Mouse (Mus musculus) heart, adult 8-10 months (tissue): ENCODE measurements at regions not wholly inside any gene's neighbourhood (a gene's known extent, or its start where the extent isn't known, plus 50 kb on each side); places are given as distances from the start of the nearest gene placed in this dataset.

ENCODE experiments used
- DNase-seq: peaks from one replicate; pipeline ENCODE4 v3.0.0; 2022; ENCODE audit warnings: low spot score

DNA sequence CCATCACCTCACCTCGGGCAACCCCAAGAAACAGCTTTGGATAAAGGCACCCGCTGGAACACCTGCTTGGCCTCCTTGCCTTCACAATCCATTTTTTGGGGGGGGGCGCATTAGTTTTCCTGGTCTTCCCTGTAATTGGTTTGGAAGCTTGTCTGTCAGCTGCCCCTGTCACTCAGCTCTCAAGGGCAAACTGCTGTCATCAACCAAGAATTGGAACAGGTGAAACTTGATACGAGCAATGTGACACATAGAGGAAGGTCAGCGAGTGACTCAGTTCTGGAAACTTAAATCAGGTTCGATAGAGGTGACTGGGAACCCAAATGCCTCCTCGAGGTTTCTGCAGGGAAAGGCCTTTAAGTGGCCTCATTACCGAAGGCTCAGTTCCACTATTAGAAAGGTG is 73.2 kb upstream of the Slc38a2 start:
- no peak for DNase-seq

DNA sequence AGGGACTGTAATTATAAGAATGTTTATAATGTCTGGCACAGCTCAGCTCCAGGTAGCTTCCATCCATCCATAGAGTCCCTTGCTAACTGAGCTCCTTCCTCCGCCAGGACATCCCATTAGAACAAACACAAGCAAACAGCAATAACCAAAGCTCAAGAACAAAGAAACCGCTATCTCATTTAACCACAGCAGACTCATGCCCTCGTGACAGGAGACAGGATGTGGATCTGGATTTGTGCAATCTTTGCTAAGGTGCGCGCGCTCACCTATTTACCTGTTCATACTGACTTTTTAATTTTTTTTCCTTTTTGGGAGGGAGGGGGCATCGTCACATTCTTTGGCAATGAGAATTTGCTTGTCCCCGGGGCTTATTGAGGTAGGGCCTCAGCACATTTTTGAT is 71.3 kb upstream of the Slc38a2 start:
- DNase-seq = no peak

DNA sequence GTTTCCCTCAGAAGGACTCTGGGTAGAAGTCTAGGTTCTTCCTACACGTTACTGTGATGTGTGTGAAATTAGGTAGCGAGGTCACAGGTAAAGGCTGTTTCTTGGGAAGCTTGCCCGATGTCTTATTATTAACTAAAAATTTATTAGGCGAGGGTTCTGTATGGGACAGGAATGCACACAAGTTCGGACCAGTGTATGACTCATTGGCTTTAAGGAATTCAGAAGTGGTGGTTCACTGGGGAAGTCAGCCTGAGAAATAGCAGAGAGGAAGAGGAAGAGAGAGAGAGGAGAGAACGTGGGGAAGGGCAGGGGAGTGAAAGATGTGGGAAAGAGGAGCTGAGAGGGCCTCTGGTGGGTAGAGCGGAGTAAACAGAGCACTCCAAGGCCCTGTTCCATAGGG is 70.8 kb upstream of the Slc38a2 start:
- DNase-seq = no peak

DNA sequence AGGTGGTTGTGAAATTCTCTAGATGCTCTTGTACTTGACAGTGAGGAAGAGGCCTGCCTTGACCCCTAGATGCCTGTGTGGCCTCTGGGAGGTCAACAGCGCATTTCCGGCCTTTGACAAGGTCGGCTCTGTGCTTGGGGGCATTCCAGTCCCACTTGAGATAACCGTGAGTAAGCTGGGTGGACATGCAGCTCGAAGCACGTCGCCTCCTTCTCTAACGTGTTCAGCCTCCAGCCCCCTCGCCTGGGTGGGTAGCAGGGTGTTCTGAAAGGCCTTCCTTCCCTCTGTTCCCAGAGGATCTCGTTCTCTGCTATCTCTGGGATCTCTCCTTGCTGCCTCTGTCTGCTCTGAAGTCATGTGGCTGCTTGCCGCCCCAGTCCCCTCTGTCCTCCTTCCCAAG is 70.2 kb upstream of the Slc38a2 start:
- DNase-seq = no peak

DNA sequence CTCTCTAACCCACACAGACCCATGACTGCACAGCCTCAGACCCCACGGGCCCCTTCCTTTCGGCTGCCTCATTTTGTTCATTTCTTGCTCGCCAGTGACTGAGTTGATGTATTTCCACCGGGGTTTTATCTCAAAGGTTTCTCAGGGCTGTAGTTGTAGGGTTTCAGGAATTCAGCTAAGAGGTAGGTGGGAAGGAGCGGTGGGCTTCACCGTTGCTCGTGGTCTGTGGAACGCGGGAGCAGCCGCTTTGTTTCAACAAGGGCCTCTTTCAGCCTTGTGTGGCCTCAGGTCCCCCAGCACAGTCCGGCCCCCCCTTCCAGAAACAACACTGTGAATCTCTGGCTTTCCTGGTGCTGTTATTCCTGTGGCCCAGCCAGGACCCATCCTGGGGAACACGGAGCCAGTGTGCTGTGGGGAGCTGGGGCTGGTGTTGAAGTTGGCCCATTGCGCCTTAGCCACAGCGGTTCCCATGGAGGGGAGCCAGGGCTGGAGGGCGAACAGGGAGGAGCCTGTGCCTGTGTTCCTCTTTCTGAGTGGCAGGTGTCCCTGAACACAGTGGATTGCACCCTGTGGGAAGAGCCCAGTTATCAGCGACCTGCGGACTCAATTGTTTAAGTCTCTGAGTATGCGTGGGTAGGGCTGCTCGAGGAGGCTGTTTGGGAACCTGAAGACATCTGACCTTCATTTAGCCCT is 68.9 kb upstream of the Slc38a2 start:
- DNase-seq = no peak

DNA sequence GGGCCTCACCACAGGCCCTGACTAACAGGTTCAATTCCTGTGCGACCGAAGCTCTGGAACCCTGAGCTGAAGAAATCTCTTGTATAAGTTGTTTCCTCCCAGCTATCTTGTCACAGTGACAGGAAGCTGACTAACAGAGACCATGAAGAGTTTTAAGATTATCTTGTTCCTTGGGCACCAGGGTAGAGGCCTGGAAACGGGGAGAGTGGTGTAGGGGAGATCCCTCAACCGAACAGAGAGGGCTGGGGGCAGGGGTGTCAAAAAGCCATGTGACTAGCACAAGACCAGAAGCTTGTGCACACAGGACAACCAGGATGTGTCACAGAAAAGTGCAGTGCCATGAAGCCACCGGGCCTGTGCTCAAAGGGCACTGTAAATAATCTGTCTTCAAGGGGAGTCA is 67.7 kb upstream of the Slc38a2 start:
- no peak for DNase-seq

DNA sequence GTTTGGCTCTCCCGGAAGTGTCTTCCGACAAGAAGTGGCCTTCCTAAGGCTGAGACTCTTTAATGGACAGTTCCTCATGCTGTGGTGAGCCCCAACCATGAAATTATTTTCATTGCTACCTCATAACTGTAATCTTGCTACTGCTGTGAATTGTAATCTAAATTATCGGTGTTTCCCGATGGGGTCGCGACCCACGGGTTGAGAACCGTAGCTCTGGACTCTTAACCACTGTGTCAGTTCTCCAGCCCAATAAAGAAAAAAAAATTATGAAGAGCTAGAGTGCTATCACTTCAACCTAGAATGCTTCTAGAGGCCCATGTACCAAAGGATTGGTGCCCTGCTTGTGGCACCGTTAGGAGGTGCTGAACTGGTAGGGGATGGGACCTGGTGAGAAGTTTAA is 66.7 kb upstream of the Slc38a2 start:
- DNase-seq = no peak

DNA sequence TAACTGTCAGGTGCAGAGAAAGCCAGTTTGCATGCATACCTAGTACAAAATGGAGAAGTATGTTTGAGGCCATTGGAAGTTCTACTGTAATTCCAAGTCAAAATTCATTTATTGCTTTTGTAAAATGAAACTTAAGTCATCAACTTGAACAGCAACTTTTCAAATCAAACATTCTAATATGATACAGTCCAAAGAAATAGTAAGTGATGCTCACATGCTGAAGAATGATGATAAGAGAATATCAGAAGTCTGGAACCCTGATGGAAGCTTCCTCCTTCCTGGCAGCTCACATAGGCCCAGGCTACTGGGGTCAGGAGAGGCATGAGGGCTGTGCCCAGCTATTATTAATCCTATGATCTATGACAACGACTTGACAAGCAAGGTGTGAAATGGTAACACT is 64.1 kb upstream of the Slc38a2 start:
- DNase-seq = no peak

DNA sequence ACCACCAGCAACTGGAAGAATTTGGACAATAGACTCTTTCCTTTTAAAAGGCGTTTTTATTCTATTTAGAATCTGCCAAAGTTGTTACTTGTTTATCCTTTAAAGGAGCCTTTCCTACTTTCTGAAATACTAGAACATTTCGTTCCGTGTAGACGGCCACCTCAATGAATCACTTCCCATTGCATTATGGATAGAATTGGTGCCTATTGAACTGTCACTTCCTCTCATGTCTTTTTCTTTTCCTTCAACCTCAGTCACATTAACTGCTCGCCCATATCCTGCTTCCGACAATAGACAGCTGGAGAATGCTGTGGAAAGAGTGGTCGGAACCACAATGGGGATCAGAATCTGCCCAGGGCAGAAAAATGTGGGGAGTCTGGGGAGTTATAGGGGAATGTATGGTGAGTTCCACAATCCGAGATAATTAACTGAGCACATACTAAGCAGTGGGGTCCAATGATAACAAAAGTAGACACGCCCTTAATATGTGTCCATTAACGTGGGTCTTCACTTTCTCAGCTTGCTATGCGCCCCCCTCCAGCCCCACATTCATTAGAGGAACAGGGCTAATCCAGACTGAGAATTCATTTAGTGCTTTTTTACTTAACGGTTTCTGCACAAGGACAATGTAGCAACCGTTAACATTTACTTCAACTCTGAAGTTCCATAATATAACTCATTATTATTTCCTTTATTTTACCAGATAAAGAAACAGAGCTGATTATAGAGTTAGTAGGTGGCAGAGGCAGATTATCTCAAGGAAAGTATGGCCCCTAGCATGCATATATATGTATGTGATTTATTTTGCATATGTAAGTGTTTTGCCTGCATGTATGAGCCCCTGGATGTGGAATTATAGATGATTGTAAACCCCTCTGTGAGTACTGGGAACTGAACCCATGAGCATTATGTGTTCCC is 59.8 kb upstream of the Slc38a2 start:
- DNase-seq = no peak

DNA sequence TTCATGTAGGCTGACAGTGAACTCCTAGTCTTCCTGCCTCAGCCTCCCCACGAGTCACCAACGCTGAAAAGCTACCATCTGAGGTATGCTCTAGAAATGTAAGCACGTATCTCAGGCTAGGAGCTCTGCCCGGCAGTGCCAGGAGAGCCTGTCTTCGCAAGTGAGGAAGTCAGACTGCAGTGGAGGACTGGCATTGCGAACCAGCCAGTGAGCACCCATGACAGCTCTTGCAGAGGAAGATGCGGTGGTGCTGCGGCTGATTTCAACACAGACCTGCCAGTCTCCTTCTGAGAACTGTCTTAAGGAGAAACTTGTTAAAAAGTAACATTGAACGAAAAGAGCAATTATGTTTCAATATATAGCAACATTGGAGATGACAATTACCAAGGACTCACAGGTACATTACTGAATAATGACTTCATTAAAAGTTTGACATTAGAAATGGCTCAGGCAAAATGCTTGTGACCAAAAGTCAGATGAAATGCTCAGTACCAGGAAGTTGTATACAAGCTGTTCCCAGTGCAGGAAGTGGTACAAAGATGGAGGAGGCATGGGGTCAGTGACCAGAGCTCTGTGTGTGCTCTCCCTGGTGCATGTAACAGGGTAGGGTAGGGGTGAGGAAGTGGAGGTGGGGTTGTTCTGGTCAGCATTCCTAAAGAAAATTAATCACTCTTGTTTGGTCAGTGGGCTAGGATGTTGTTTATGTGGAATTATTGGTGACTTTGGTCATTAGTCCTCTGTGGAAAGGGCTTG is 58.1 kb upstream of the Slc38a2 start:
- DNase-seq = no peak

DNA sequence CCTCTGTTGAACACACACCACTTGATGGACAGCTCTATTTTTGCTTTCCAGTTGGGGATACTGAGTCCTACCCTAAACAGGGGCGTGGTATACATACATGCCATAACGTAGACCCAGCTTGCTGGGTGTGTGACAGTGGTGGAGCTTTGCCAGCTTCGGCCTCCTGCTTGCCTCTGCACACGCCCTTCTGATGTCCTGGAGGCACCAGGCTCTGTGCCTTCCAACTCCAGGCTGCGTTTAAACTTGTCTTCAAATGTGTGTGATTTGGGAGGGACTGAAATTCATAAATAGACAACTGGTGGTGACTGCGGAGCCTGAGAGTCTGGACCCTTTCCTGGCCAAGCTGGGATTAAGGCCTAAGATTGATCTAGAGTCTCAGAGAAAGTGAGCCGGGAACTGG is 56.9 kb upstream of the Slc38a2 start:
- DNase-seq = no peak

DNA sequence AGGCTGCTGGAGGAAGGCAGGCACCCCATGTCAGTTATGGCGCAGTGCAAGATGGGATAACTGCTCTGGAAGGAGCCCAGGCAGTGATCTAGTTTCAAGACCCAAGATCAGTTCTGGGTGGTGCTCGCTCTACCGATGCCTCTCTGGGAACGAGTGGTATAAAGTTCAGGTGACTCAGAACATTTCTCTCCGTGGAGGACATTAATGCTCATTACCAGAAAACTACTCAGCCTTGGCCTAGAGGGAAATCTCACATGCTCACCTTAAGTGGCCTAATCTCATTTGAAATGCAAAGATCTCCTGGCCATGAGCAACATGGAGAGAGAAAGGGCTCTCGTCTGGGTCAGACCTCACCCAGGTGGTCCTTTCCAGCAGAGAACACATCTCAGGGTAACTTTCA is 56.4 kb upstream of the Slc38a2 start:
- DNase-seq = no peak

DNA sequence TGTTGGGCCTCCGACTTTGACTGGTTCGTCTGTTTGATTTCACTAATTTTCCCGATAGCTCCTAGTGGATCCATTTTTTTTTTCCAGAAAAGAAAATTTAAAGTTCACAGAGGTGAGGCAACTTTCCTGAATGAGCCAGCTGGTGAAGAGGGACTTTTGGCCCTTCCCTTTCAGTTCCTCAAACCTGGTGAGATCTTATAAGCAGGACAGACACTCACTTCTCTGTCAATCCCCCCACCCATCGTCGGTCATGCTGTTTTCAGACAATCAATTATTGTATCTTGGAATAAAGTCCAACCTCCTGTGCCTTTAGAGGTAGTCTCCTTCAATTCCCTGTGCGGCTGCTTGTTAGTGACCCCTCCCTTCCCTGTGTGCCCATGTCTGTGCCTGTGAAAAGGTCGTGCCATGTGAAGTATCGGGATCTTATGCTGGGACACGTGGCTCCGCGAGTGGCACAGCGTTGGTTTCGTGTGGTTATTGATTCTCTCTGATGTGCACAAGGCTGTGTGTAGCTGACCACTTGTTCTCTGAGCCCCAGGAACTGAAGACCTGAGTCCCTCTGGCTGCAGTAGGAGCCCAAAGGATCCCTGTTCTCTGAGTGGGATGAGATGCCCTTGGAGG is 55.9 kb upstream of the Slc38a2 start:
- DNase-seq = no peak

DNA sequence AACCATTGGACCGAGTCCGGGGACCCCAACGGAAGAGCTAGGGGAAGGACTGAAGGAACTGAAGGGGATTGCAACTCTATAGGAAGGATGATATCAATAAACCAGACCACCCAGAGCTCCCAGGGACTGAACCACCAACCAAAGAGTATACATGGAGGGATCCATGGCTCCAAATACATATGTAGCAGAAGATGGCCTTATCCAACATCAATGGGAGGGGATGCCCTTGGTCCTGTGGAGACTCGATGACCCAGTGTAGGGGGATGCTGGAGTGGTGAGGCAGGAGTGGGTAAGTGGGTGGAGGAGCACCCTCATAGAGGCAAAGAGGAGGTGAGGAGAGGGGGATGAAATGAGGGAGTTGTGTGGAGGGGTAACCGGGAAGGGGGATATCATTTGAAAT is 54.5 kb upstream of the Slc38a2 start:
- no peak for DNase-seq

DNA sequence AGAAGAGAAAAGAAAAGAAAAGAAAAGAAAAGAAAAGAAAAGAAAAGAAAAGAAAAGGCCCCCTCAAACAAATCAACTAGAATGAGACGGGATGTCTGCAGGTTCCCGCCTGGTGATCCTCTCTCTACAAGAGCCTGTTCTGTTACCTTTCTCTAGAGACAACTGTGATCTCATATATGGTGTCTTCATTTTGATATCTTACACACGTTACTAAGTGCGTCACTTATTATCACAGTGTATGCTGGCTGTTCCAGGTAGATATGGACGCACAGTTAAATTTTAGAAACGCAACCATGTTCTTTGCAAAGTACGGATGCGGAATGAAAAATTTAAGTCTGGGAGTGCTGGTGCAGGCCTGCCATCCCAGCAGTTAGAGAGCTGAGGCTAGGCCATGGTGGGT is 53.2 kb upstream of the Slc38a2 start:
- no peak for DNase-seq

DNA sequence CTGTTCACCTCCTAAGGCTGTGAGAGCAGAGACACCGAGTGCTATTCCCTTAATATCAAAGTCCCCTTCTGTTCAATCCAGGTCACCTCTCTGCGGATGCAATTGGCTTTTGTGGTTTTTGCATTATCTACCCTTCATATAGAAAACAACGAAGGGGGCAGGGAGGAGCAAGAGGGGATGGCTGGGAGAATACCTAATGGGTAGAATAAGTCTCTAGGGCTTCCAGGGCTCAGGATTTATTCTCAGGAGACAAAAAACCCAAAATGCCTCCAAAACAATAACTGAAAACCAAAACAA is 52.5 kb upstream of the Slc38a2 start:
- DNase-seq = no peak

DNA sequence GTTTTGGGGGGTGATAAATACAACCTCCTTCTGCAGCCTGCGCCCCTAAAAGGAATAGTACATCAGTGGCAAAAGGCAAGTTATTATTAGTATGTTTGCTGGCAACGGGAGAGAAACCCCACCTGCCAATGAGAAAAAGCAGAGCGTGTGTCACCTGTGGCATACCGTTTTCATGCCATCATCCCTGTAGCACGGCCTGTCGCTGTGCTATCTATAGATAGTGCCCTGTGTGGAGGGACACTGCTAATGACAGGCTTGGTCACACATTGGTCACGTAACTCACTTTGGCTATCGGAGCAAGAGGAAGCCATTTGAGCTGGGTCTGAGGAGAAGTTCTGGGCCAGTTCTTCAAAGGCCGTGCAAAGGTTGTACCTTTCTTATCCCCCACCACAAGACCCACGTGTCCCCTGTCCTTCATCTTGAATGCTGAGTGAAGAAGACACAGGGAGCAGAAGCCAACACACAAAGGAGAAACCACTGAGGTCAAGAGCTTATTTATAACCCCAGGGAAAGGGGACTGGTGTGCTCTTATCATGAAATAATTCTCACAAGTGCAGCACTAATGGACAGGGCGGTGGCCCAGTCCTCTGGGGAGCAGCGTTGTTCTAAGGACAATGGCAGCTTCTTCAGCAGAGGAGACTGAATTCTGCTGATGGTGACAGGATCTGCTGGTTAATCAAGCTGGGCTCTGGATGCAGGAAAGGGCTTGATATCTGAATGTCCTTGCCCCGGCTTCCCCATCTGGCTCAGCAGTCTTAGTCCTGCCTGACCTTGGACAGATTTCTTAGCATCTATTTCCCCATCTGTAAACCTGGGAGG is 51.9 kb upstream of the Slc38a2 start:
- DNase-seq = no peak

DNA sequence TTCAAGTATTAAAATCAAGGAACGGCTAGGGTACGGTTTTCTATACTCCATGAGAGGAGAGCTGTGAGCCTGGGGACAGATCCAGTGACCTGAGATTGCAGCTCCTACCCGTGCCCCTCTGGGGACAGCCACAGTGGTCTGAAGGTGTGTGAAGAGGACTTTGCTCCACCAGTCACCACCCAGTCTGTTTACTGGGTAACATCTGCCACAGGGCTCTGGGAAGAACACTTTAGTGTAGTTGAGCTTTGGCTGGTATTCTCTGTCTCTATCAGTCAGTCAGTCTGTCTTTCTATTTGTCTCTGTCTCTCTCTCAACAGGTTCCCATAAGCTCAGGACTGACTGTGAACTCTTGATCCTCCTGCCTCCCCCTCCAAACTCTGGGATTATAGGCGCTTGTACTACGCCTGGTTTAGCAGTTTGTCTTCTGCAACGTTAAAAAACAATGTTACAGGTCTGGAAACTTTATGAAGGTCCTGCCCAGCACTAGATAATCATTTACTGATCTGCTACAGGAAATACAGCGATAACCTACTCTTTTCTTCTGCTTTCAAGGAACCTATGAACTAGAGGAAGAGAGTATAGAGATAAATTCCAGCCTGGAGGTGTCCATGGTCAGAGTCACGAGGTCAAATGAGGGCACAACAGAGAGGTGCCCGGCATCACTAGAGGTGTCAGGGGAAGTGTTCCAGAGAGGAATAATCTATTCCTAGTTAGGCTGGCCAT is 50.2 kb upstream of the Slc38a2 start:
- DNase-seq = no peak
